Mouse (Mus musculus): ENCODE results near the gene Erich3.

- TF ChIP-seq POLR2A (IDR thresholded peaks at IDR 0.05; ENCODE audit: extremely low read depth, insufficient read depth, low read length) (no peak), CTCF (IDR thresholded peaks at IDR 0.05; ENCODE audit: extremely low read depth, insufficient read depth, low read length) (no peak)
These were observed 28.4 kb downstream of the Erich3 start for GRCm38 (mm10) chr3:154691897-154692571.
